Mouse (Mus musculus) heart, adult 18-20 months (tissue): ENCODE measurements around the gene Sh2d2a. TPM values are rescaled to one million over a fixed set of nuclear protein-coding genes. Genes with fewer than 3 reads are reported as not detected.
"Not testable (repeated sequence)": the region's sequence is repeated elsewhere in the genome, so short reads cannot be mapped to it uniquely, and the experiment has no call there.

ENCODE experiments used
- DNase-seq, 2 experiments: peaks; one replicate each; pipeline ENCODE4 v3.0.0; 2021 to 2022; ENCODE audit warnings: mixed read lengths in 1 of 2
- total RNA-seq, 2 experiments: library from RNA; stranded (reverse); gene quantifications; 2 replicates each; pipeline ENCODE4 v1.2.3; 2021

Sh2d2a gene
- total RNA-seq, 2 experiments from 2014 or later = 0.17 to 1.2 TPM

DNA sequence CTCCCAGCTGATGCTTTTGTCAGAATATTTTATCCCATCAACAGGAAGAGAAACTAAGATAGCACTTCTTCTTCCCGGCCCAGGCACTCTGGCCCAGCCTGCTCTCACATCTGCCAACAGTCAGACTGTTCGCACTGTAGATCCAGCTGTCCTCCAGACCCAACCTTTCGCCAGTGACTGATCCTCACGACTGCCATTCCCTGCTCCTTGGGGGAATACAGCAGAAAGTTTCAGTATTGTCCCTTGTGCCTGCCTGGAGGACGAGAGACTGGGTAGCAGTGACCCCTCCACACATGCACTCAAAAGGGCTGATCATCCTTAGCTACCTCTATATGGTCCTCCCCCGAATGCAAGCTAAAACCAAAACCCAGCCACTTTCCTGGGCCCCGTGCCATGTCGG is 9.4 kb downstream of the Sh2d2a start:
- DNase-seq = peak; percentile 49 to 59

DNA sequence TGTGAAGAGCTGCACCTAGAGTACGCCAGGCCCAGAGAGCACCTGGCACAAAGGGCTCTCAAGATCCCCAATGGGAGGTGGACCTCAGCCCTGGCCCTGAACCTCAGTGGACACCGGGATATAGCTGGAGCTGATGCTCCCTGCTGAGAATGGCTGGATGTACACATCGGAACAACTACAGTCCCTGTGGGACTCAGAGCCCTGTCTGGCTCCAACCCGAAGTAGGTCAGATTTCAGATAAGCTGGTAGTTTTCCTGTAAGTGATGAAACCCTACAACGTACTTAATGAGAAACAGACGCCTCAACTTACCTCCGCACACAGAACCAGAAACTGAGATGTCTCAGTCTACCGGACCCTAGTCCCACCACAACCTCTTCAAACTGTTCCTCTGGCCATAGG is 11.1 kb downstream of the Sh2d2a start:
- no peak for DNase-seq

- DNase-seq = peak; percentile 74 to 77
These were observed 13.3 kb downstream of the Sh2d2a start for GRCm38 (mm10) chr3:87859813-87860212.

GRCm38 (mm10) chr3:87864111-87864510 is 17.6 kb downstream of the Sh2d2a start:
- not testable (repeated sequence) for DNase-seq

DNA sequence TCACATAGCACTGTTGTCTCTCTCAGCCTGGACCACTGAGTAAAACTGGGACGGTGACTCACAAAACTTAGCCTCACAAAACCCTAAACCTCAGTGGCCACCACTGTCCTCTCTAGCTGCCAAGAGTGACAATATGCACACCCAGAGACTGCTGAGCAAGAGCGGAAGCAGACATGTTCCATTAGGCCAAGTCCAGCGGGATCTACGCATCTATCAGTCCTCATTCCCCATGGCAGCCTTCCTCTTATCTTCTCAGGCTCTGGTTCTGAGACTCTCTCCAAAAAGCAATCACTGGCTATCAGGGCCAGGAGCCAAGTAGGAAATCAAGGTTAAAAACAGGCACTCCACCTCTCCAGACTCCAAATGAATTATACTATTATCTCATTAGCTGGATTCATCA is 31.2 kb downstream of the Sh2d2a start:
- DNase-seq = no peak

DNA sequence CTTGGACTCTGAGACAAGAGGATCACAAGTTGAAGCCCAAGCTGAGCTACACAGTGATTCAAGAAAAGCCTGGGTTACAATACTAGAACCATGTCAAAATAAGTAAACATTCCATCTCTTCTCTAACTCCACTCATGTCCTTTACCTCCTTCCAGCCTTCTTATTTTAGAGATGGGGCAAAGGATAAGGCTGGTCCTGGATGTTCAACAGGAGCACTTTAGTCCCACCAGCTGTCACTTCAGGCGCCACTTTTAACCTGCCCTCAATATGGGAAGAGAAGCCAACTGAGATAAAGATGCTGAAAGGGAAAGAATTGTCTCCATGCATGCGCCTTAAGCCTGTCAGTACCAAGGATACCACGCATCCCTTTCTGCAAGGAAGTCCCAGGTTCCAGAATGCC is 37.7 kb downstream of the Sh2d2a start:
- DNase-seq = peak in 1 of 2 experiments; percentile 27

DNA sequence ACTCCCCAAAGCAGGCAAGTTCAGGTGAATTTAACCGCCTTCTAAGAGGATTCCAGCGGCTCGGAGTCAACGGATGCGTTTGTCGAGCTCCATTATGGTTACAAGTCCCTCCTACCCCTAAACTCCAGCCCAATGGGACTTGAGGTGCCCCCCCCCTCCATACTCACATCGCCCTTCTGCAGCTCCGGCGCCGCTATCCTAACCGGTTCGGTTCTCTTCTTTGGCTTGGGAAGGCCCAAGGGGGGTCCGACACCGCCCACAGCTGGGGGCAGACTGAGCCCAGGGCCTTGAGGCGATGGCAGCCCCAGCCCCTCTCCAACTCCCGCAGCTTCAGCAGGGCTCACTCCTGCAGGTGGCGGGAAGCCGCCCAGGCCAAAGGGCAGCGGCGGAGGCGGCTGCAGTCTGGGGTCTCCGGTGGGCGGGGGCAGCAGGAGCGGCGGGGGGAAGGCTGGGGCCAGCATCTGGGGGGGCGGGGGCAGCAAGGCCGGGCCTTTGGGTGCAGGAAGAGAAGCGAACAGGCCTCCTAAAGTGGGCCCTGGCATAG is 38.2 kb downstream of the Sh2d2a start:
- peak in 1 of 2 experiments; percentile 35 for DNase-seq

GRCm38 (mm10) chr3:87885281-87886003 is 38.9 kb downstream of the Sh2d2a start, which contains the start of gene Prcc:
Gene Prcc, minus strand, starts transcription at chr3:87885608.
- DNase-seq = peak; percentile 95 to 99

DNA sequence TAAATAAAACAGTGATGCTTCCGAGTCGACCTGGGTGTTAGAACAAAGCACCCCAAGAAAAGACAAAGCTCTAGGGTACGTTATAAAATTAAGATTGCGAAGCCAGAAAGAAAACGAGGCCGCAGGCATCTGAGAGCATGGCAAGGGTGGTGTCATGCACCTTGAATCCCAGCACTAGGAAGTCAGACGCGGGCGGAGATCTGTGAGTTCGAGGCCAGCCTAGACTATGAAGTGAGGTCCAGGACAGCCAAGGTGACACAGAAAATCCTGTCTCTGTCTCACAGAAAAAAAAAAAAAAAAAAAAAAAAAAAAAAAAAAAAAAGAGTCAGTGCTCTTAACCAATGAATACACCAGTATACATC is 39.4 kb downstream of the Sh2d2a start:
- DNase-seq = no peak

DNA sequence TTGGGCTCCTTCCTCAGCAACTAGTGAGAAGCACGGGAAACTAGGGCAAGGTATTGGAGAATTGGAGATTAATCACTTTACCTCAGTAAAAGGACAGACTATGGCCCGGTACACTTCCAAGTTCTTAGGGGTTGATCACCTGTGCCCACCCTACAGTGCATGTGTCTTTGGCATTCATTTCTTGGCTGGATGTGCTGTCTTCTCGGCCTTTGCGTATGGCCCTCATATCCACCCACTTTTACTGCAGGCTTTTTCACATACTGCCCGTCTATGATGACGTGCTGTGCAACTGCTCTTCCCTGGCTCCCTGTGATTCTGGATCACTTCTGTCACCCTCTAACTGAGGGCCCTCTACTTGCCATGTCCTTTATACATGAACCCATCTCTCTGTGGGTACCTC is 39.9 kb downstream of the Sh2d2a start:
- DNase-seq = no peak

DNA sequence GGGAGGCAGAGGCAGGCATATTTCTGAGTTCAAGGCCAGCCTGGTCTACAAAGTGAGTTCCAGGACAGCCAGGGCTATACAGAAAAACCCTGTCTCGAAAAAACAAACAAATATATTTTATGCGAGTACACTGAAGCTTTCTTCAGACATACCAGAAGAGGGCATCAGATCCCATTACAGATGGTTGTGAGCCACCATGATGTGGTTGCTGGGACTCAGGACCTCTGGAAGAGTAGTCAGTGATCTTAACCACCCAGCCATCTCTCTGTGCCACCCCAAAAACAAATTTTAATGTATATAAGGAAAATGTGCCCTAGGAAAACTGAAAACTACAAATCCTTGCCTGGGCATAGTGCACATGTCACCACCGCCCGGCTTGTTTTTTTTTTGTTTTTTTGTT is 40.8 kb downstream of the Sh2d2a start:
- not testable (repeated sequence) for DNase-seq

DNA sequence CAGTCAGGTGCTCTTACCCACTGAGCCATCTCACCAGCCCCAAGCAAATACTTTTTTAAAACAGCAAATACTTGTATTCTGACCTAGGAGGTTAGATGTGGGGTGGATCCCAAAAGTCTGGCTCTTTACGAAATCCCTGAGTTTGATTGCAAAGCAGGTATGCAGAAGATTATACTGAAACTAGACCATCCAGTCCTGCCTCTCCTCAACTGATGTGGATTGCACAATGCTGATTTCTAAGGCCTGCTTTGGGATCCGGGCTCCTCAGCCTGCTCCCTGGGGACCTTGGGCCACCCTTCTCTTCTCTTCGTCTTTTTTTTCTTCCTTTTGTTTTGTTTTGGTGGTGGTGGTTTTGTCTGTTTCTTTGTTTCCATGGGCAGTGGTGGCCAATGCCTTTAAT is 44.9 kb downstream of the Sh2d2a start:
- DNase-seq = no peak

GRCm38 (mm10) chr3:87893367-87893905 is 46.9 kb downstream of the Sh2d2a start:
- no peak for DNase-seq

DNA sequence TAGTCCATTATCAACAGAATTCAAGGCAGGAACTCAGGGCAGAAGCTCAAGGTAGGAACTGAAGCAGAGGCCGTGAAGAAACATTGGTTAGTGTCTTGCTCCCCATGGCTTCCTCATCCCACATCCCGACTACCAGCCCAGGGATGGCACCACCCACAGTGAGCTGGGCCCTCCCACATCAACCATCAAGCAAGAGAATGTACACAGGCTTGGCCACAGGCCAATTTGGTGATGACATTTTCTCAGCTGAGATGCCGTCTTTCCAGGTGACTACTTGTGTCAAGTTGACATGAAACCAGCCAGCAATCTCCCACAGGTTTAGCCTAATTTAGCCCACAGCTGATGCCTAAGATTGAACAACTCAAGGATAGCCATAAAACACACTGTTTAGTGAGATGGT is 52.7 kb downstream of the Sh2d2a start:
- no peak for DNase-seq

DNA sequence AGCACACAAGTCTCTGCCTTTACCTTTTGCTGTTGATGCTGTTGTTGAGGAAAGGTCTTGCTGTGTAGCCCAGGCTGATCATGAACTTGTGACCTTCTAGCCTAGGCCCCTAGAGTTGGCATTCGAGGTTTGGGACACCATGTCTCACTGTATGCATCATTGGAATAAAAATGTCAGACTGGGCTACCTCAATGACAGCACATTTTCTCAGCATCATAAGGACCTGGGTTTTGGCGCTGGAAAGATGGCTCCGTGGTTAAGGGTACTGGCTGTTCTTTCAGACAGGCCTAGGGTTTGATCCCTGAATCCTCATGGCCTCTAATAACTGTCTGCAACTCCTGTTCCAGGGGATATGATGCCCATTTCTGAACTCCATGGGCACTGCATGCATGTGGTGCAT is 53.2 kb downstream of the Sh2d2a start:
- DNase-seq = no peak

DNA sequence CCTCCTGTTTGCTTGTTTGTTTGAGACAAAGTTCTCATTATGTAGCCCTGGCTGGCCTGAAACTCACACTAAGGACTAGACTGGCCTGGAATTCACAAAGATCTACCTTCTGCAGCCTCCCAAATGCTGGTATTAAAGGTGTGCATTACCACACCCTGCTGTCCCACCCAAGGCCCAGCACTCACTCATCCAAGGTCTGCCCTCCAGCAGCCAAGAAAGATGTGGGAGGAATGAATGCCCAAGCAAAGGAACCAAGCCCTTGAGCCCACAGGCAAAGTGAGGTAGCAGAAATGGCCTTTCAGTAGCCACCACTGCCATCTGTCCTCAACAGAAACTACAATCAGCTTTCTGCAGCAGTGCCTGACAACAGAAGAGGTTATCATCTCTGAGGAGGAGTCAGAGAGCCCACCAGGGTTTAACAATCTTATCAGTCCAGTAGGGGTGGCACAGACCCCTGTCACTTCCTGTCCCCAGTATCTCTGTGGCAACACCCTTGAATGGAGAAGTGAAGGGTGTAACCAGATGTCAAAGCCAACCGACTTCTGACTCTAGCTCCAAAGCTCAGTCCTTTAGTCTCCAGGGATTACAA is 54.6 kb downstream of the Sh2d2a start:
- no peak for DNase-seq

- DNase-seq = not testable (repeated sequence)
These were observed 55.4 kb downstream of the Sh2d2a start for GRCm38 (mm10) chr3:87901959-87902358.

- DNase-seq = no peak
These were observed 57.3 kb downstream of the Sh2d2a start for GRCm38 (mm10) chr3:87903821-87904220.

Other genes starting within 250 kb of the Sh2d2a start
- gene Arhgef11, start 229.2 kb upstream of the Sh2d2a start, total RNA-seq = 10 to 100 TPM; 18.9 to 19.2 TPM
- under 1 TPM; 0.10 to 0.28 TPM for gene Lrrc71, start 98.1 kb upstream of the Sh2d2a start, total RNA-seq
- gene Ntrk1, start 51.6 kb upstream of the Sh2d2a start, total RNA-seq = under 1 TPM in 1 of 2 experiments, not detected in 1; 0.57 TPM
- gene Insrr, start 49.8 kb upstream of the Sh2d2a start, total RNA-seq = under 1 TPM in 1 of 2 experiments, not detected in 1; 0.10 TPM
- gene Pear1, start 22.4 kb upstream of the Sh2d2a start, total RNA-seq = 10 to 100 TPM; 14.0 to 15.6 TPM
- gene Prcc, start 38.9 kb downstream of the Sh2d2a start, total RNA-seq = 10 to 100 TPM; 45.6 to 47.9 TPM
- 100 to 1,000 TPM; 111 to 117 TPM for gene Hdgf, start 59.6 kb downstream of the Sh2d2a start, total RNA-seq
- gene Mrpl24, start 72.8 kb downstream of the Sh2d2a start, total RNA-seq = 10 to 100 TPM; 75.0 to 77.9 TPM
- gene Isg20l2, start 83.6 kb downstream of the Sh2d2a start, total RNA-seq = 10 to 100 TPM; 10.8 to 11.5 TPM
- gene Rrnad1, start 84.0 kb downstream of the Sh2d2a start, total RNA-seq = 1 to 10 TPM; 4.8 to 5.1 TPM
- not detected for gene Crabp2, start 101.9 kb downstream of the Sh2d2a start, total RNA-seq
- 10 to 100 TPM; 12.5 to 24.8 TPM for gene Nes, start 124.3 kb downstream of the Sh2d2a start, total RNA-seq
- under 1 TPM in 1 of 2 experiments, not detected in 1; 0.32 TPM for gene Bcan, start 153.5 kb downstream of the Sh2d2a start, total RNA-seq
- gene Hapln2, start 180.8 kb downstream of the Sh2d2a start, total RNA-seq = not detected
- 10 to 100 TPM; 10.9 to 12.3 TPM for gene Gpatch4, start 196.4 kb downstream of the Sh2d2a start, total RNA-seq
- 10 to 100 TPM; 90.7 to 95.9 TPM for gene Naxe, start 211.7 kb downstream of the Sh2d2a start, total RNA-seq
- gene Ttc24, start 231.5 kb downstream of the Sh2d2a start, total RNA-seq = not detected
- gene Iqgap3, start 235.2 kb downstream of the Sh2d2a start, total RNA-seq = under 1 TPM; 0.39 to 0.69 TPM